In genomic region chr12:83302320-83303153, GRCm38 (mm10) we compare ENCODE assay signal across 9 mouse cellular contexts.
DNase-seq lines count a peak whose midpoint lies in the region; ATAC-seq lines count a peak whose summit lies in the region.
"Had no signal": no experiment of that assay in that cellular context is flagged by ENCODE, and none has a peak within 500 bp of the region (broad histone marks: within the 10 kb centered on the region; RNA-seq: fewer than 3 reads in every experiment).

No protein-coding gene starts in this region.

- 11% methylated on average over 18 of the region's 18 CpGs for WGBS in neural tube, embryonic 15.5 days

- H3K27ac ChIP-seq in neural tube, embryonic 15.5 days (replicated peaks) = peak overlapping the region; percentile 86
- H3K27ac ChIP-seq: stomach, embryonic 15.5 days had no signal

- no peaks in the 10 kb centered on the region for H3K27me3 ChIP-seq in neural tube, embryonic 15.5 days (replicated peaks)
- H3K27me3 ChIP-seq: stomach, embryonic 15.5 days had no signal

- peak; percentile 83 for ATAC-seq in neural tube, embryonic 15.5 days (ENCODE audit: low FRiP score)

- intact Hi-C loops in gastrocnemius, postnatal 36 days (cut with DNase I) = no loop called here

- no peaks in the 10 kb centered on the region for H3K36me3 ChIP-seq in neural tube, embryonic 15.5 days
- H3K36me3 ChIP-seq: stomach, embryonic 15.5 days had no signal

- H3K9me3 ChIP-seq in neural tube, embryonic 15.5 days (replicated peaks) = no peaks in the 10 kb centered on the region
- H3K9me3 ChIP-seq: stomach, embryonic 15.5 days had no signal

- peak; percentile 49 for DNase-seq in embryo, embryonic 10 days (ENCODE audit: low spot score)
- DNase-seq in embryo, embryonic 11 days = no peak
- DNase-seq in cerebellum, postnatal 14 days = peak; percentile 85 to 90
- DNase-seq in gastrocnemius, postnatal 36 days = peak; percentile 33 to 42
- peak; percentile 22 to 25 for DNase-seq in layer of hippocampus, adult 8-10 months (ENCODE audit: low spot score in 2 of 2)
- no peak for DNase-seq in testis, postnatal 10 days (ENCODE audit: low spot score)
- no peak for DNase-seq in urinary bladder, postnatal 25 days (ENCODE audit: low spot score)

- H3K4me1 ChIP-seq in neural tube, embryonic 15.5 days = peaks cover 29% of the 10 kb centered on the region

- no peak overlapping the region for H3K4me3 ChIP-seq in neural tube, embryonic 15.5 days (replicated peaks)
- H3K4me3 ChIP-seq: stomach, embryonic 15.5 days had no signal

- H3K4me2 ChIP-seq in neural tube, embryonic 15.5 days = peak overlapping the region; percentile 35
- H3K4me2 ChIP-seq: stomach, embryonic 15.5 days had no signal

- peak overlapping the region; percentile 23; the same call in 1 of the 2 replicates for H3K9ac ChIP-seq in neural tube, embryonic 15.5 days (replicated peaks)
- H3K9ac ChIP-seq: stomach, embryonic 15.5 days had no signal

Comparison
In these comparisons a context has a peak if more than half of its experiments do, and no peak if none do; other contexts are left out.
1. DNase-seq: peak in embryo, embryonic 10 days (single experiment), cerebellum, postnatal 14 days (2 of 2), gastrocnemius, postnatal 36 days (2 of 2) and layer of hippocampus, adult 8-10 months (2 of 2); none in embryo, embryonic 11 days (single experiment), testis, postnatal 10 days (single experiment) and urinary bladder, postnatal 25 days (single experiment).